Mouse (Mus musculus) G1E (cell line): ENCODE measurements around the gene Zfp106.

Source experiments
- CTCF ChIP-seq: IDR thresholded peaks from 2 replicates; pipeline ENCODE4 v1.5.1; 2012; ENCODE audit warnings: low read depth, low read length, inconsistent platforms, mixed read lengths
- GATA1 ChIP-seq: IDR thresholded peaks from 2 replicates; pipeline ENCODE4 v1.6.1; 2012; ENCODE audit warnings: borderline replicate concordance, low read length, inconsistent platforms, mixed read lengths
- GATA2 ChIP-seq: IDR thresholded peaks from 2 replicates; pipeline ENCODE4 v1.6.1; 2012; ENCODE audit warnings: low read depth, low read length, inconsistent platforms, borderline replicate concordance
- TAL1 ChIP-seq: conservative IDR thresholded peaks from 2 replicates; pipeline ENCODE4 v1.6.1; 2012; ENCODE audit warnings: low read depth, low read length, inconsistent platforms, mixed read lengths

GRCm38 (mm10) chr2:120476277-120477087 is 87.2 kb downstream of the Zfp106 start:
- TF ChIP-seq GATA1 (no peak), CTCF (no peak), GATA2 (no peak), TAL1 (no peak)
